Comparison of ENCODE assay signal across 13 mouse cellular contexts in the genomic region with DNA sequence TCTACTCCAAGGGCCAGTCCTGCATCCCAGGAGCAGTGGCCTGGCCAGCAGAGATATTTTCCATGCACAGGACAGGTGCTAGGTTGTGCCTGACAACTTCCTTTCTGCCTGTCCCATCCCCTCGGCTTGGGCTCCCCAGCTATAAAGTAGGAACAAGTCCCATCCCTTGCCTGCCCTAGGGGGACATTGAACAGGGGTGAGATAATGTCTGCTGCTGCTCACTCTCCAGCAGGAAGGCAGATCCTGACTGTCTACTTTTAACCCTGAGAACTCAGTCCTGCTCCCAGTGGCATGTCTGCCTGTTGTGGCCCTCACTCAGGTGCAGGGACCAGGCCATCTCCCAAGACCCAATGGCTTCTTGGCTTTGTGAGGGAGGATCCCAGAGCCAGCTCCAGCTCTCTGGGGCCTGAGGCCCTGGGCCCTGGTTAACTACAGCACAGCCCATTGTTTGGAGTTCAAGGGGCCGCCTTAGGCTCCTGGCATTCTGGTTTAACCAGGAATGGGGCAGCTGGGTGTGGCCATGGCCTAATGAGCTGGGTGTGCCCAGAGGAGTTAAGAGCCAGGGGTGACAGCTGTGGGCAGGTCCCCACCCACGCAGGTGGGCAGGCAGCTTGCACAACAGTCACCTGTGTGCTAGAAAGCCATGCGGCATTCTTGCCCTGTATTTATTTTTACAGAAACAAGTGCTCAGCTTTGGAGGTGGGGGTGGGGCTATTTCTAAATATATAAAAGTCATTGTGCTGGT. TPM values are rescaled to one million over a fixed set of nuclear protein-coding genes. Genes with fewer than 3 reads are reported as not detected.
DNase-seq lines count a peak whose midpoint lies in the region; ATAC-seq and TF ChIP-seq lines count a peak whose summit lies in the region.
"Had no signal": no experiment of that assay in that cellular context is flagged by ENCODE, and none has a peak within 500 bp of the region (broad histone marks: within the 10 kb centered on the region; RNA-seq: fewer than 3 reads in every experiment).

No protein-coding gene starts in this region.

- WGBS in intestine, embryonic 16.5 days = 49% methylated on average over 4 of the region's 4 CpGs
- 58% methylated on average over 4 of the region's 4 CpGs for WGBS in heart, embryonic 11.5 days (ENCODE audit: insufficient replicate concordance)

- no peak for TF ChIP-seq POLR2A in ES-Bruce4 (IDR thresholded peaks at IDR 0.05; ENCODE audit: insufficient read depth, low read length)

- peak; percentile 83 for DNase-seq in lung, postnatal 36 days
- DNase-seq in B cell, adult 2 months = no peak
- no peak for DNase-seq in cerebellum, adult 8-10 months
- DNase-seq: gastrocnemius, adult 2 months had no signal

- TF ChIP-seq CTCF in E14TG2a.4 (conservative IDR thresholded peaks at IDR 0.05; ENCODE audit: low read length) = no peak
- TF ChIP-seq CTCF in ES-Bruce4 (IDR thresholded peaks at IDR 0.05; ENCODE audit: low read depth, low read length) = no peak

- peak overlapping the region; percentile 7; the same call in 1 of the 2 replicates for H3K27ac ChIP-seq in ES-Bruce4 (ENCODE audit: insufficient read depth, low read length)
- H3K27ac ChIP-seq in intestine, embryonic 16.5 days (ENCODE audit: low read length) = peak overlapping the region; percentile 65
- no peak overlapping the region for H3K27ac ChIP-seq in heart, embryonic 11.5 days (ENCODE audit: low read depth, low read length)
- H3K27ac ChIP-seq: gastrocnemius, adult 2 months; heart, embryonic 13.5 days; hindbrain, embryonic 14.5 days had no signal

- H3K4me3 ChIP-seq in E14TG2a.4 (replicated peaks; ENCODE audit: low read length) (peak overlapping the region; percentile 26; the same call in 1 of the 2 replicates), ES-Bruce4 (ENCODE audit: low read depth, low read length) (no peak overlapping the region)
- H3K4me3 ChIP-seq in intestine, embryonic 16.5 days (ENCODE audit: low read length) = no peak overlapping the region
- no peak overlapping the region for H3K4me3 ChIP-seq in heart, embryonic 11.5 days (ENCODE audit: low read depth, low read length)
- H3K4me3 ChIP-seq: erythroblast, embryonic 14.5 days; gastrocnemius, adult 2 months; heart, embryonic 13.5 days had no signal

- peaks cover 23% of the 10 kb centered on the region for H3K4me1 ChIP-seq in E14TG2a.4 (replicated peaks; ENCODE audit: low read depth, low read length)
- peaks cover 6% of the 10 kb centered on the region for H3K4me1 ChIP-seq in ES-Bruce4 (ENCODE audit: control insufficient read depth, insufficient read depth, low read length)
- H3K4me1 ChIP-seq in intestine, embryonic 16.5 days (ENCODE audit: control insufficient read depth, insufficient read depth, low read length) = peaks cover 12% of the 10 kb centered on the region; the same call in 1 of the 2 replicates
- H3K4me1 ChIP-seq in heart, embryonic 11.5 days (ENCODE audit: control insufficient read depth, insufficient read depth, low read length) = no peaks in the 10 kb centered on the region

- H3K27me3 ChIP-seq in E14TG2a.4 (ENCODE audit: insufficient read depth, low read length) (peaks cover 10% of the 10 kb centered on the region), ES-Bruce4 (ENCODE audit: control insufficient read depth, insufficient read depth, low read length, poor library complexity, severe bottlenecking) (no peaks in the 10 kb centered on the region)
- no peaks in the 10 kb centered on the region for H3K27me3 ChIP-seq in intestine, embryonic 16.5 days (replicated peaks; ENCODE audit: control insufficient read depth, insufficient read depth, low read length)
- no peaks in the 10 kb centered on the region for H3K27me3 ChIP-seq in heart, embryonic 11.5 days (ENCODE audit: control insufficient read depth, insufficient read depth, low read length)
- H3K27me3 ChIP-seq: heart, embryonic 13.5 days had no signal

- ATAC-seq in intestine, embryonic 16.5 days = peak; percentile 95
- ATAC-seq in heart, embryonic 11.5 days (replicated peaks; ENCODE audit: insufficient number of reproducible peaks, low FRiP score, low TSS enrichment) = no peak
- ATAC-seq: activated CD4-positive, CD25-positive, alpha-beta regulatory T cell, adult 4 months had no signal

- no peaks in the 10 kb centered on the region for H3K36me3 ChIP-seq in E14TG2a.4 (ENCODE audit: insufficient read depth, low read length)
- H3K36me3 ChIP-seq in ES-Bruce4 (ENCODE audit: control insufficient read depth, insufficient read depth, low read length, poor library complexity, severe bottlenecking) = no peaks in the 10 kb centered on the region
- no peaks in the 10 kb centered on the region for H3K36me3 ChIP-seq in intestine, embryonic 16.5 days (ENCODE audit: control insufficient read depth, insufficient read depth, low read length)
- H3K36me3 ChIP-seq in heart, embryonic 11.5 days (ENCODE audit: control insufficient read depth, insufficient read depth, low read length) = no peaks in the 10 kb centered on the region
- H3K36me3 ChIP-seq: G1E; heart, embryonic 13.5 days had no signal

- H3K9ac ChIP-seq in ES-Bruce4 (ENCODE audit: low read depth, poor library complexity, severe bottlenecking) = no peak overlapping the region
- 0 out of 2 replicates have a peak overlapping the region, but pooled peaks have one; percentile 33 for H3K9ac ChIP-seq in intestine, embryonic 16.5 days (ENCODE audit: low read depth, low read length)
- H3K9ac ChIP-seq in heart, embryonic 11.5 days (ENCODE audit: low read depth, low read length) = no peak overlapping the region
- H3K9ac ChIP-seq: heart, embryonic 13.5 days; hindbrain, embryonic 14.5 days had no signal

- no peaks in the 10 kb centered on the region for H3K9me3 ChIP-seq in E14TG2a.4 (ENCODE audit: low read length)
- no peaks in the 10 kb centered on the region for H3K9me3 ChIP-seq in ES-Bruce4 (replicated peaks; ENCODE audit: control insufficient read depth, insufficient read depth, low read length, poor library complexity, severe bottlenecking)
- no peaks in the 10 kb centered on the region for H3K9me3 ChIP-seq in intestine, embryonic 16.5 days (ENCODE audit: control insufficient read depth, low read length)
- no peaks in the 10 kb centered on the region for H3K9me3 ChIP-seq in heart, embryonic 11.5 days (replicated peaks; ENCODE audit: control insufficient read depth, low read length)
- H3K9me3 ChIP-seq: G1E; heart, embryonic 13.5 days had no signal

- H3K4me2 ChIP-seq in intestine, embryonic 16.5 days (ENCODE audit: low read depth, low read length) = no peak overlapping the region
- no peak overlapping the region for H3K4me2 ChIP-seq in heart, embryonic 11.5 days
- H3K4me2 ChIP-seq: heart, embryonic 13.5 days; hindbrain, embryonic 14.5 days had no signal

- 0 out of 2 replicates have a peak, but pooled peaks have one; percentile 32 for TF ChIP-seq EP300 in ES-Bruce4 (IDR thresholded peaks at IDR 0.05; ENCODE audit: insufficient read depth, low read depth, low read length)

RNA-seq across cellular contexts. Expression of gene Fosl2, which starts 47.5 kb away (rescaled TPM):
- polyA plus RNA-seq in ES-Bruce4 (2011; ENCODE audit: insufficient read depth, insufficient read length, low read depth, missing spikeins) = 20.1 and 23.9 TPM in 2 replicates
- 5.7 and 6.5 TPM in 2 replicates for polyA plus RNA-seq in intestine, embryonic 16.5 days (2015; fragmentation: Nextera tagmentation; extraction: Ambion mirVana)
- polyA plus RNA-seq in heart, embryonic 11.5 days (2014; fragmentation: Nextera tagmentation; extraction: Ambion mirVana) = 3.0 and 3.4 TPM in 2 replicates

RNA-seq across cellular contexts. Expression of gene Plb1, which starts 49.5 kb away (rescaled TPM):
- not detected in 2 replicates for polyA plus RNA-seq in ES-Bruce4 (2011; ENCODE audit: insufficient read depth, insufficient read length, low read depth, missing spikeins)
- 0.72 and 1.3 TPM in 2 replicates for polyA plus RNA-seq in intestine, embryonic 16.5 days (2015; fragmentation: Nextera tagmentation; extraction: Ambion mirVana)
- 0.97 and 1.4 TPM in 2 replicates for polyA plus RNA-seq in heart, embryonic 11.5 days (2014; fragmentation: Nextera tagmentation; extraction: Ambion mirVana)
- polyA plus RNA-seq: activated CD4-positive, CD25-positive, alpha-beta regulatory T cell, adult 4 months; G1E; hindbrain, embryonic 14.5 days had no signal
